Mouse (Mus musculus) lung, postnatal 14 days (tissue): ENCODE measurements around the gene Cpsf4.
"Not testable (repeated sequence)": the region's sequence is repeated elsewhere in the genome, so short reads cannot be mapped to it uniquely, and the experiment has no call there.

Source experiments
- DNase-seq: peaks from one replicate; pipeline ENCODE4 v3.0.0; 2021

The Cpsf4 gene

GRCm38 (mm10) chr5:145185244-145185643 is 18.2 kb downstream of the Cpsf4 start:
- no peak for DNase-seq

DNA sequence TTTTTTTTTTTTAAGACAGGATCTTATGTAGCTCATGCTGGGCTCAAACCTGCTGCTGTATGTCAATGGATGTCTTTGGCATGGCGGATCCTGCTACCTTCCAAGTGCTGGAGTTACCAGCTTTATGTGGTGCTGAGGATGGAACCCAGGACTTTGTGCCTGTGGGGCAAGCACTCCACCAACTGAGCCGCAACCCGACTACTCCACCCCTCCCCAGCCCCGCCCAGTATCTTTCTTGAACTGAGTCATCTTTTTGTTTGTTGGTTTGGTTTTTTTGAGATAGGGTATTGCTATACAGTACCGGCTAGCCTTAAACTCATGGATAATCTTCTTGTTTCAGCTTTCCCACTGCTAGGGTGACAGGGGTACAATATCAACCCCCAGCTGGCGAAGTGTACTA is 22.4 kb downstream of the Cpsf4 start:
- DNase-seq: no peak

- DNase-seq: no peak
These were observed 23.4 kb downstream of the Cpsf4 start for GRCm38 (mm10) chr5:145190373-145190772.

DNA sequence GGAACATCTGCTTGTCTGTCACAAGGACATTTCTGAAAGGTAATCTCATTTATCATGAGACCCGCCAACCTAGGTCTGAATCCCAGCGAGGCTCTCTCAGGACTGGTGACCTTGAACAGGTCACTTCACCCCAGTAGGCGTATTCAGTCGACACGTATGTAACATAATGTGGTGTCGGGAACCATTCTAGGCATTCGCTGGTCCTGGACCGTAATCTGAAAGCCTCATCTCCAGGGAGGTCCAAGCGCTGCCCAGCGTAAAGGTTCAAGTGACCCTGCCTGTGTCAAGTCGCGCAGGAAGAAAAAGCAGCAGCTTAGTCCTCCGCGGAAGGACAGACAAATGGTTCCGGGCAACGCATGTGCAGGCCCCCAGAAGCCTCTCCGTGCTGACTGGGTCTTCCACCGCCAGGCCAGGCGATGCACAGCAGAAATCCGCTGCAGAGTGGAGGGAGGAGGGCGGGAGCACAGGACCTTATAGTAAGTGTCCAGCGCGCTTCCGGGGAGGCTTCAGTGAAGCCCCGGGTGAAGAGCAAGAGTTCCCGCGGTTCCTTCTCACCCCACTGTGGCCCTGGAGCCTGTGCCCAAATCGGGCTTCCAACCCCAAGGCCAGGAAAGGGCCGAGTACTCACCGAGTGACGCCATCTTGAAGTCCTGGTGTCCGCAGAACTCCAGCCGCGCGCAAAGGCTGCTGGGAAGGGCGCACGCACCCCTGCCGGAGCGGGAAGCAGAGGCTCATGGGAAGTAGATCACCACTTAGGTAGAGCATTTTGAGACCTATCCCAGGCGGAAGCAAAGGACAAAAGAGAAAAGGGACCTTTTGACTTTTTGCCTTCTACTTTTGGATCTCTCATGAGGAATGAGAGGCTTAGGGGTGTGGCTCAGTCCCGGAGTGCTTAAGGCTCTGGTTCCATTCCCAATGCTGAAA is 24.1 kb downstream of the Cpsf4 start:
- peak; percentile 88 for DNase-seq

DNA sequence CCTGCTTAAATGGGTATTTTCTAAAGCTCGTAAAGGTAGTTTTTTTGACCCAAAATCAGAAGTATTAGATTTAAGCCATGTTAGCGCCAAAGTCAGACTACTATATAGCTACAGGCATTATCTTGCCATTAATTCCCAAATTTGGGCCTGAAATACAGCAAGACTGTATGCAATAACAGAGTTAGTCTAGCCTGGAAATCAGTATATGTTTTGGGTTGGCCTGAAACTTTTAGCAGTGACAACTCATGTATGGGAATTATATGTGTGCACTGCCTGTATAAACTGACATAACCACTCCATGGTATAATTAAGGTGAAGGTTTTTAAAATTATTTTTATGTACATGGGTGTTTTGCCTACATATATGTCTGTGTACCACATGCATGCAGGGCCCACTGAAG is 24.9 kb downstream of the Cpsf4 start, which contains the start of gene Atp5j2:
Gene Atp5j2 (minus strand): TSS at position 101 of the 400 bp plus-strand sequence.
- DNase-seq: no peak

DNA sequence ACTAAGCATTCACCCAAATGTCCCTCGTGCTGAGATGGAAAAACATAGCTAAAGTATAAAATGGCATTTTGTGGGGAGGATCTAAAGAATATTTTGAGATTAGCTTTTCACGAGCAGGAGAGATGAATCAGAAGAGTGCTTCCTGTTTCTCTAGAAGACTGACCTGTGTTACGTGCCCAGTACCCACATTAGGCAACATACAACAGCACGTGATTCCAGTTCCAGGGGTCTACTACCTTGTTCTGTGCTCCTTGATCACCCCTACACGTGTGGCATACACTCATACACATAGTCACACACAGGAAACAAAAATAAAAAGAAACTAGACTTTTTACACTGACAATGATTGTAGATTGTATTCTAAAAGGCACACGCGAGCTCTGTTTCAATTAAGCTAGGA is 33.4 kb downstream of the Cpsf4 start:
- no peak for DNase-seq

DNA sequence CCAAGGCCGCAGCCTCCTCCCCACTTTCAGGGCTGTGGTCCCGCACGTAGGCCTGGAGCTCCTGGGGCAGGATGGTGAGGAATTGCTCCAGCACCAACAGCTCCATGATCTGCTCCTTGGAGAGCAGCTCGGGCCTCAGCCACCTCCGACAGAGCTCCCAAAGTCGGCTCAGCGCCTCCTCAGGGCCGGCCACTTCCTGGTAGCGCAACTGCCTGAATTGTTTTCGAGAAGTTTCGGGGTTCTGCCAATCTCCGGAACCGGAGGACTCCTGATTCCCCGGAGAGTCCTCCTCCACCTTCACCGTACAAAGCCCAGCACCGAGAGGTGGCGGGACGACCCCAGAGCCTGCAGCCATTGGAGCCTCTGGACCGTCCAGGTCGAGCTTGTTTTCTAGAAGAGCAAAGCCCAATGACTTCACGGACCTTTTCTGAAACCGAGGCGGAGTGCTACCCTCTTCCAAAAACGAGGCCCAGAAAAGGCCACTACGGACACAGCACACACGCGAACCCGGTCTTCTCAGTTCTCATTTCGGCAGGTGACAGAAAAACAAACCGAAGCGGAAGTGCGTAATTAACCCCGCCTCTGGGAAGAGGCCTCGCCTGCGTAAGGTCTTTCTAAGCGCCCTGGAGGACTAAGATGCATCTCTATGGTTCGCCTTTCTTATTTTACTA is 34.4 kb downstream of the Cpsf4 start, which contains the start of gene Zkscan14:
Gene Zkscan14 (minus strand): TSS at position 548 of the 671 bp plus-strand sequence.
- peak; percentile 79 for DNase-seq

DNA sequence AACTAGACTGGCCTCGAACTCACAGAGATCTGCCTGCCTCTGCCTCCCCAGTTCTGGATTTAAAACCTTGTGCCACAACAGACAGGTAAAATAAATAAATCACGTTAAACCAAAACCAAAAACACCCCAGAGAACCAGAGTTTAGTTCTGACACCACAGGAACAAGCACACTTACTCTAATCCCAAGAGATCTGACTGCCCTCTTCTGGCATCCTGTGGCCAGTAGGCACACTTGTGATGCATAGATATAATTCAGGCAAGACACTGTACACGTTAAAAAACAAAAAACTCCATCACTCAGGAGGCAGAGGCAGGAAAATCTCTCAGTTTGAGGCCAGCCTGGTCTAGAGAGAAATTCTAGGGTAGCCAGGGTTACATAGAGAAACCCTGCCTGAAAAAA is 35.4 kb downstream of the Cpsf4 start:
- DNase-seq: no peak

DNA sequence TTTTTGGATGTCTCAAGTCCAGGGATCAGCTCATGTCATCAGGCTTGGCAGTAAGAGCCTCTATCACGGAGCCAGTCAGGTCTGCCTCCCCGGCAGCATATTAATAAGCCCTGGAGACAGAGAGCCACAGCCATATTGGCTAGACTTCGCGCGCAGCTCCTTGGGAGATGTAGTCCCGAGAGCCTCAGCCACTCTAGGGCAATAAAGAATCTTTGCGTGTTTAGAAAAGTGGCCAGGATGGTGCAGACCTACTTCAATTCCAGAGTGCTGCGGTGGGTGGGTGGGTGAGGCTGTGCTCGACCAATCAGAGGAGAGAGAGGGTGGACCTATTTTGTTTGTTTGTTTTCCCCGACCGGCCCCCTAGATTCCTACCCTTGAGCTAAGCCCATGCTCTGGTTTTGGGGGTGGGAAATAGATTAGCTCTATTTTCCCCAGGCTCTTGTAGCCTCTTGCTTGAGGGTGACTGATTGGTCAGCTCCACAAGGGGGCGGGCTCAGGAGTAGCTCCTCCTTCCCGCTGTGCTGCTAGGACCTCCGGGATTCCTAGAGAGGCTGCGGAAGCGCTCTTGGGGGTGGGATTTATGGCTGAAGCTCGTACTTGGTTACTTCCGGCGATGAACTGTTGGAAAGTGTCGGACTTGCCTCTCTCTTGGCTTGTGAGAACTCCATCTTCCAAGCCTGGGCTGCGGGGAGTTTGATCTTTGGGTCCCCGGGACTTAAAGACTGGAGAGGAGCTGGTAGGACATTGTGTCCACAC is 37.1 kb downstream of the Cpsf4 start, which contains the start of gene Zkscan5:
Gene Zkscan5 (plus strand): TSS at position 627 of the 756 bp plus-strand sequence.
- peak; percentile 98 for DNase-seq

GRCm38 (mm10) chr5:145205041-145205440 is 38.0 kb downstream of the Cpsf4 start:
- no peak for DNase-seq

DNA sequence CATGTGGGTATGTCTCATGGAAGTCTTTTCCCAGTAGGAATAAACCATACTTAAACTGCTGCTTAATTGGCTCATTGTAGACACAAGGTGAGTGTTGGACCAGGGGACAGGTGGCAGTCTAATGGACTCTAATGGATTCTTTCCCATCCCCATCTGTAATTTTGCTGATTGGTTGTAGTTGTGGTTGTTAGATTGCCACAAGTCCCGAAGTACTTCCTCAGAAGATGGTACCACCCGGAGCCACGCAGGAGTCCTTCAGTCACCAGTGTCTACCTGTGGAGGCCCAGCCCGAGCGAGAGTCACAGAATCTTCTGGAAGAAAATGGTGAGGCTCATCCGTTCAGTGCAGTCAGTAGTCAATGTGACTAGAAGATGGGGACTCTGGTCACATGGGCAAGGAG is 40.4 kb downstream of the Cpsf4 start:
- DNase-seq: no peak

- no peak for DNase-seq
These were observed 40.9 kb downstream of the Cpsf4 start for GRCm38 (mm10) chr5:145207954-145208353.

DNA sequence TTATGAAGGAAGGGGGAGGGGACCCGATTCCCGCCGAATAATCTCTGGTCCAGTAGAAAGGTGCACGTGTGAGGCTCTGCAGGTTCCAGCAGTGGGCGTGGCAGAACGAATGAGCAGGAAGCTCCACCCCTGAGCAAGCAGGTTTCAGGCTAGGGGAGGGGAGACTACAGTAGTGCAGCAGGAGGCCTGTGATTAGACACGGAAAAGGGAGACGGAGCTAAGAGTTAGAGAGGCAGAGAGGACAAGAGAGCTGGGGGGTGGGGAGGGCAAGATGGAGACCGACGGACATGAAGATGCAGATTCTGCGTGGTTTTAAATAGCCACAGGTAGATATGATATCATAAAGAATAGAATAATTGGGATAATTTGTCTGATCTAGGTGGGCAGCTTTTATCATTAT is 41.4 kb downstream of the Cpsf4 start:
- not testable (repeated sequence) for DNase-seq

DNA sequence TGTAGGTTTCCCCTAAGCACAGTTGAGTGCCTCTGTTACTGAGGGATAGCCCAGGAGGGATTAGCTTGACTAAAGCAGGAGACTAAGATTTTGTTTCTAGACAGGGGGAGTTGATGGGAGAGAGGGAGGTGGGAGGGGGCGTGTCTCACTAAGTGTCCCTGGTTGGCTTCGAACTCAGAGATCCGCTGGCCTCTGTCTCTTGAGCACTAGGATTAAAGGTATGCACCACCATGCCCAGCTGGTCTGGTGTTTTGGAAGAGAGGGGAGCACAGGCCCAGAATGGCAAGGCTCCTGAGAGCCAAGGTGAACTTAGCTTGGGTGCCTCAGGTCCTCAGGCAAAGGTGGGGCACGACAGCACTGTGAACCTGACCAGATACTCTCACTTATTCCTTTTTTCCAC is 44.3 kb downstream of the Cpsf4 start:
- DNase-seq: no peak

GRCm38 (mm10) chr5:145212216-145212615 is 45.2 kb downstream of the Cpsf4 start:
- DNase-seq: no peak

- no peak for DNase-seq
These were observed 46.5 kb downstream of the Cpsf4 start for GRCm38 (mm10) chr5:145213505-145213904.

DNA sequence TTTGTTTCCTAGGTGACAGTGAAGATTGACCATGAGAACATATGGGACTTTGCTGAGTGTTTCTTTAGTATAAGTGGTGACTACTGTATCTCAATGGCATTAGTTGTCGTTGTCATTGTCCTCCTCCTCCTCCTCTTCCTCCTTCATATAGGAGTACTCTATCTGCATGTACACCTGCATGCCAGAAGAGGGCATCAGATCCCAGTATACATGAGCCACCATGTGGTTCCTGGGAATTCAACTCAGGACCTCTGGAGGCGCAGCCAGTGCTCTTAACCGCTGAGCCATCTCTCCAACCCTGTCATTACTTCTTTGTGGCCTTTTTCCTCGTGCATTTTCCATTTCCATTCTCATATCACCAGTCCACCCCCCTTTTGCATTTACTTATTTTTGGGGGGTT is 47.7 kb downstream of the Cpsf4 start:
- no peak for DNase-seq

- no peak for DNase-seq
These were observed 50.7 kb downstream of the Cpsf4 start for GRCm38 (mm10) chr5:145217746-145218145.

GRCm38 (mm10) chr5:145218206-145218605 is 51.2 kb downstream of the Cpsf4 start:
- DNase-seq: no peak

GRCm38 (mm10) chr5:145218671-145219070 is 51.7 kb downstream of the Cpsf4 start:
- no peak for DNase-seq

DNA sequence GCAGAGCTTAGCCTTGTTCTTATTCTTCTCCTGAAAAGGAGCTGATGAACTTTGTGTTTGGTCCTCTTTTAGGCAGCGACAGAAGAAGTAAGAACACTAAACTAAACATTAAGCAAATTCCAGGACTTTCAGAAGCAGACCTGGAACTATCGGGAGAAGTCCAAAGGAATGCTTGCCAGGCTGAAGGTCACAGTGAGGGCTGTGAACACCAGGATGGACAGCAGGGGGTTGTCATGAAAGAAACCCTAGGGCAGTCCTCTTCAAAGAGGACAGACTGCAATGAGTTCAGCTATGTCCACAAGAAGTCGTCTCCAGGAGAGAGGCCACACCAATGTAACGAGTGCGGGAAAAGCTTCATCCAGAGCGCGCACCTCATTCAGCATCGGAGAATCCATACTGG is 53.0 kb downstream of the Cpsf4 start:
- DNase-seq: no peak

- DNase-seq: no peak
These were observed 55.8 kb downstream of the Cpsf4 start for GRCm38 (mm10) chr5:145222840-145223239.

DNA sequence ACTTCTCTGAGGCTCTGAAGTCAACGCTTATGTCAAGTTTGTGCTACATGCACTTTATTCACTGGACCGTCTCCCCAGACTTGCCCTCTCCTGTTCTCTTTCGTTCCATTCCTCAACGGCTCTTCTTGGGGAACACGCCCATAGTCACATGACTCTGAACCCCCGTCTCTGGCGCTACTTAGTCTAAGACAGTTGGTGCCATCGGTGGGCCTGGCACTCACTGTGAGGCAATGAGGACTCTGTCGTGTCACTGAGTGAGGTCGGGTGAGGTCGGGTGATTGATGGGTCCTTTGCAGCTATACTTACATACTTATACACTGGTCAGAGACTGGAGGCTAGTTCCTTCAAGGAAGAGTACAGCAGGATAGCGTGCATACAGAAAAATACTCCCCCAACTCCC is 56.4 kb downstream of the Cpsf4 start:
- DNase-seq: no peak
